Mouse (Mus musculus) cortical plate, adult 2 months (tissue): ENCODE results near the gene Sh3d19.

Experiments
- CTCF ChIP-seq: fragments of 200-500 bp; IDR thresholded peaks from 2 replicates; pipeline ENCODE4 v1.5.1; 2011; ENCODE audit warnings: mild to moderate bottlenecking, control low read depth, low read length; ENCODE audit not compliant: insufficient read depth; ENCODE audit errors: extremely low read depth
- POLR2A ChIP-seq: fragments of 200-500 bp; IDR thresholded peaks from 2 replicates; pipeline ENCODE4 v1.6.1; 2011; ENCODE audit warnings: mild to moderate bottlenecking, low read length, control low read depth; ENCODE audit not compliant: insufficient read depth; ENCODE audit errors: extremely low read depth

- TF ChIP-seq POLR2A: no peak
- no peak for TF ChIP-seq CTCF
Observed at GRCm38 (mm10) chr3:85993744-85994143, 22.8 kb downstream of the Sh3d19 start.
